Mouse (Mus musculus): ENCODE measurements around the gene Pecam1. TPM values are rescaled to one million over a fixed set of nuclear protein-coding genes. Genes with fewer than 3 reads are reported as not detected.

Gene Pecam1
- polyA plus RNA-seq, 1 experiment: 24.3 TPM

- TF ChIP-seq EP300 (IDR thresholded peaks at IDR 0.05; ENCODE audit: insufficient read depth, low read depth, low read length) (no peak), CTCF (IDR thresholded peaks at IDR 0.05; ENCODE audit: low read depth, low read length) (no peak), POLR2A (IDR thresholded peaks at IDR 0.05; ENCODE audit: insufficient read depth, low read length) (no peak)
- Histone ChIP-seq H3K36me3 (ENCODE audit: control insufficient read depth, insufficient read depth, low read length, poor library complexity, severe bottlenecking) (peaks cover 9% of the 10 kb centered on the region), H3K9me3 (replicated peaks; ENCODE audit: control insufficient read depth, insufficient read depth, low read length, poor library complexity, severe bottlenecking) (0 out of 2 replicates have a peak, but pooled peaks cover 2% of the 10 kb centered on the region), H3K4me3 (ENCODE audit: low read depth, low read length) (no peak overlapping the region), H3K9ac (ENCODE audit: low read depth, poor library complexity, severe bottlenecking) (no peak overlapping the region), H3K27ac (ENCODE audit: insufficient read depth, low read length) (no peak overlapping the region), H3K27me3 (ENCODE audit: control insufficient read depth, insufficient read depth, low read length, poor library complexity, severe bottlenecking) (no peaks in the 10 kb centered on the region), H3K4me1 (ENCODE audit: control insufficient read depth, insufficient read depth, low read length) (peaks cover 12% of the 10 kb centered on the region)
Observed at GRCm38 (mm10) chr11:106701589-106701988, 48.8 kb downstream of the Pecam1 start.

GRCm38 (mm10) chr11:106699083-106699482 lies 51.3 kb downstream of the Pecam1 start:
- peaks cover 9% of the 10 kb centered on the region for H3K36me3 ChIP-seq (ENCODE audit: control insufficient read depth, insufficient read depth, low read length, poor library complexity, severe bottlenecking)
- no peak for TF ChIP-seq EP300 (IDR thresholded peaks at IDR 0.05; ENCODE audit: insufficient read depth, low read depth, low read length)
- TF ChIP-seq POLR2A (IDR thresholded peaks at IDR 0.05; ENCODE audit: insufficient read depth, low read length): no peak
- TF ChIP-seq CTCF (IDR thresholded peaks at IDR 0.05; ENCODE audit: low read depth, low read length): no peak
- H3K4me3 ChIP-seq (ENCODE audit: low read depth, low read length): no peak overlapping the region
- peaks cover 9% of the 10 kb centered on the region for H3K4me1 ChIP-seq (ENCODE audit: control insufficient read depth, insufficient read depth, low read length)
- H3K9ac ChIP-seq (ENCODE audit: low read depth, poor library complexity, severe bottlenecking): no peak overlapping the region
- H3K27ac ChIP-seq (ENCODE audit: insufficient read depth, low read length): no peak overlapping the region
- H3K9me3 ChIP-seq (replicated peaks; ENCODE audit: control insufficient read depth, insufficient read depth, low read length, poor library complexity, severe bottlenecking): 0 out of 2 replicates have a peak, but pooled peaks cover 2% of the 10 kb centered on the region
- H3K27me3 ChIP-seq (ENCODE audit: control insufficient read depth, insufficient read depth, low read length, poor library complexity, severe bottlenecking): no peaks in the 10 kb centered on the region

- H3K27ac ChIP-seq (ENCODE audit: insufficient read depth, low read length): no peak overlapping the region
- no peak overlapping the region for H3K9ac ChIP-seq (ENCODE audit: low read depth, poor library complexity, severe bottlenecking)
- H3K36me3 ChIP-seq (ENCODE audit: control insufficient read depth, insufficient read depth, low read length, poor library complexity, severe bottlenecking): peaks cover 9% of the 10 kb centered on the region
- H3K27me3 ChIP-seq (ENCODE audit: control insufficient read depth, insufficient read depth, low read length, poor library complexity, severe bottlenecking): no peaks in the 10 kb centered on the region
- H3K4me1 ChIP-seq (ENCODE audit: control insufficient read depth, insufficient read depth, low read length): peaks cover 9% of the 10 kb centered on the region
- TF ChIP-seq CTCF (IDR thresholded peaks at IDR 0.05; ENCODE audit: low read depth, low read length): no peak
- no peak for TF ChIP-seq EP300 (IDR thresholded peaks at IDR 0.05; ENCODE audit: insufficient read depth, low read depth, low read length)
- TF ChIP-seq POLR2A (IDR thresholded peaks at IDR 0.05; ENCODE audit: insufficient read depth, low read length): no peak
- 0 out of 2 replicates have a peak, but pooled peaks cover 2% of the 10 kb centered on the region for H3K9me3 ChIP-seq (replicated peaks; ENCODE audit: control insufficient read depth, insufficient read depth, low read length, poor library complexity, severe bottlenecking)
- no peak overlapping the region for H3K4me3 ChIP-seq (ENCODE audit: low read depth, low read length)
Observed at GRCm38 (mm10) chr11:106698289-106698688, 52.1 kb downstream of the Pecam1 start.

- Histone ChIP-seq H3K9ac (ENCODE audit: low read depth, poor library complexity, severe bottlenecking) (no peak overlapping the region), H3K9me3 (replicated peaks; ENCODE audit: control insufficient read depth, insufficient read depth, low read length, poor library complexity, severe bottlenecking) (no peaks in the 10 kb centered on the region), H3K27me3 (ENCODE audit: control insufficient read depth, insufficient read depth, low read length, poor library complexity, severe bottlenecking) (no peaks in the 10 kb centered on the region), H3K4me1 (ENCODE audit: control insufficient read depth, insufficient read depth, low read length) (peaks cover 8% of the 10 kb centered on the region), H3K36me3 (ENCODE audit: control insufficient read depth, insufficient read depth, low read length, poor library complexity, severe bottlenecking) (peaks cover 9% of the 10 kb centered on the region), H3K4me3 (ENCODE audit: low read depth, low read length) (no peak overlapping the region), H3K27ac (ENCODE audit: insufficient read depth, low read length) (peak overlapping the region; percentile 12; the same call in 1 of the 2 replicates)
- no peak for TF ChIP-seq POLR2A (IDR thresholded peaks at IDR 0.05; ENCODE audit: insufficient read depth, low read length)
- TF ChIP-seq EP300 (IDR thresholded peaks at IDR 0.05; ENCODE audit: insufficient read depth, low read depth, low read length): no peak
- TF ChIP-seq CTCF (IDR thresholded peaks at IDR 0.05; ENCODE audit: low read depth, low read length): no peak
Observed at GRCm38 (mm10) chr11:106695917-106696316, 54.5 kb downstream of the Pecam1 start.

- Histone ChIP-seq H3K27ac (ENCODE audit: insufficient read depth, low read length) (peak overlapping the region; percentile 75; the same call in 1 of the 2 replicates), H3K9ac (ENCODE audit: low read depth, poor library complexity, severe bottlenecking) (no peak overlapping the region), H3K4me1 (ENCODE audit: control insufficient read depth, insufficient read depth, low read length) (peaks cover 8% of the 10 kb centered on the region), H3K4me3 (ENCODE audit: low read depth, low read length) (no peak overlapping the region), H3K36me3 (ENCODE audit: control insufficient read depth, insufficient read depth, low read length, poor library complexity, severe bottlenecking) (peaks cover 15% of the 10 kb centered on the region), H3K27me3 (ENCODE audit: control insufficient read depth, insufficient read depth, low read length, poor library complexity, severe bottlenecking) (no peaks in the 10 kb centered on the region), H3K9me3 (replicated peaks; ENCODE audit: control insufficient read depth, insufficient read depth, low read length, poor library complexity, severe bottlenecking) (no peaks in the 10 kb centered on the region)
- TF ChIP-seq EP300 (IDR thresholded peaks at IDR 0.05; ENCODE audit: insufficient read depth, low read depth, low read length) (peak; percentile 78; the same call in 1 of the 2 replicates), CTCF (IDR thresholded peaks at IDR 0.05; ENCODE audit: low read depth, low read length) (no peak)
Observed at GRCm38 (mm10) chr11:106692890-106693289, 57.5 kb downstream of the Pecam1 start.

GRCm38 (mm10) chr11:106688375-106688774 lies 62.1 kb downstream of the Pecam1 start:
- no peak overlapping the region for H3K27ac ChIP-seq (ENCODE audit: insufficient read depth, low read length)
- peaks cover 3% of the 10 kb centered on the region for H3K4me1 ChIP-seq (ENCODE audit: control insufficient read depth, insufficient read depth, low read length)
- H3K9ac ChIP-seq (ENCODE audit: low read depth, poor library complexity, severe bottlenecking): no peak overlapping the region
- H3K4me3 ChIP-seq (ENCODE audit: low read depth, low read length): no peak overlapping the region
- H3K27me3 ChIP-seq (ENCODE audit: control insufficient read depth, insufficient read depth, low read length, poor library complexity, severe bottlenecking): no peaks in the 10 kb centered on the region
- H3K9me3 ChIP-seq (replicated peaks; ENCODE audit: control insufficient read depth, insufficient read depth, low read length, poor library complexity, severe bottlenecking): no peaks in the 10 kb centered on the region
- TF ChIP-seq EP300 (IDR thresholded peaks at IDR 0.05; ENCODE audit: insufficient read depth, low read depth, low read length) (no peak), POLR2A (IDR thresholded peaks at IDR 0.05; ENCODE audit: insufficient read depth, low read length) (no peak), CTCF (IDR thresholded peaks at IDR 0.05; ENCODE audit: low read depth, low read length) (no peak)
- peaks cover 18% of the 10 kb centered on the region for H3K36me3 ChIP-seq (ENCODE audit: control insufficient read depth, insufficient read depth, low read length, poor library complexity, severe bottlenecking)
